ENCODE assay signal across 11 mouse cellular contexts in the genomic region with DNA sequence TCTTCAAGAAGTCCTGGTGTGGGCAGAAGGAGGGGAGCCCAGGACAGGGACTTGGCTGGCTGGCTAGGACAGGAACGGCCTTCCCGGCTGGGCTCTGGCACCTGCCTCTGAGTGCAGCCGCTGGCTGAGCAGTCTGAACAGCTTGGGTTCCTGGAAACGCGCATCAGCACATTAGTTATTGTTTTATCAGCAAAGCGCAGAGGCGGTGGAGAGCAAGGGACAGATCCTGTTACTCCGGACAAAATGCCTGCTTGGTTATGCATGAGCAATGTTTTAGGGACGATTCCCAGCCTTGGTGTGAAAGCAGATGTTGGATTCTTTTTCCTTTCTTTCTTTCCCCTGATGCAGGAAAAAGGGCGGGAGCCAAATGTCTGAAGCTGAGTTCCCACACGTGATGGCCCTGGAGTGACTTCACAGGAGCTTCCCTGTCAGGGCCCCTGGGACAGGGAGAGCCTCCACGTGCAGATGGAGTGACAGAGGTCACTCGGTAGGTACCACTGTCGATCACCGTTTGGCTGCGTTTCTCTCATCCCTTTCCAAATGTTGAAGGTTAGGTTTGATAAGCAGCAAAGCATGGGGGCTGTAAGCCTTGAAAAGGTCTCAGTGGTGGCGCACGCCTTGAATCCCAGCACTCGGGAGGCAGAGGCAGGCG.
DNase-seq lines count a peak whose midpoint lies in the region; ATAC-seq and TF ChIP-seq lines count a peak whose summit lies in the region.
"Had no signal": no experiment of that assay in that cellular context is flagged by ENCODE, and none has a peak within 500 bp of the region (broad histone marks: within the 10 kb centered on the region; RNA-seq: fewer than 3 reads in every experiment).

No protein-coding gene starts in this region.

- H3K9me3 ChIP-seq in intestine, postnatal 0 days (ENCODE audit: control insufficient read depth) = no peaks in the 10 kb centered on the region
- no peaks in the 10 kb centered on the region for H3K9me3 ChIP-seq in intestine, embryonic 16.5 days (ENCODE audit: control insufficient read depth, low read length)
- no peaks in the 10 kb centered on the region for H3K9me3 ChIP-seq in midbrain, postnatal 0 days (ENCODE audit: low read length)
- H3K9me3 ChIP-seq: hindbrain, embryonic 15.5 days had no signal

- DNase-seq in gastrocnemius, postnatal 10 days = peak; percentile 60
- DNase-seq in kidney, adult 18-20 months = peak; percentile 40
- peak; percentile 46 for DNase-seq in midbrain, postnatal 0 days (ENCODE audit: low spot score)
- no peak for DNase-seq in left cerebral cortex, adult 18-20 months (ENCODE audit: low spot score in 2 of 2)
- no peak for DNase-seq in right cerebral cortex, postnatal 25 days
- DNase-seq in left cerebral cortex, adult 11 months (ENCODE audit: low spot score) = no peak
- DNase-seq: spleen, adult 18-20 months had no signal

- H3K4me1 ChIP-seq in intestine, postnatal 0 days (replicated peaks; ENCODE audit: control insufficient read depth, insufficient read depth, low read length) = no peaks in the 10 kb centered on the region
- H3K4me1 ChIP-seq in intestine, embryonic 16.5 days (ENCODE audit: control insufficient read depth, insufficient read depth, low read length) = no peaks in the 10 kb centered on the region
- no peaks in the 10 kb centered on the region for H3K4me1 ChIP-seq in midbrain, postnatal 0 days (ENCODE audit: insufficient read depth, low read length)
- H3K4me1 ChIP-seq: hindbrain, embryonic 15.5 days had no signal

- H3K9ac ChIP-seq in intestine, postnatal 0 days (ENCODE audit: low read depth, low read length) = no peak overlapping the region
- no peak overlapping the region for H3K9ac ChIP-seq in intestine, embryonic 16.5 days (ENCODE audit: low read depth, low read length)
- no peak overlapping the region for H3K9ac ChIP-seq in midbrain, postnatal 0 days (replicated peaks; ENCODE audit: low read length, poor library complexity, severe bottlenecking)
- H3K9ac ChIP-seq: hindbrain, embryonic 15.5 days had no signal

- H3K4me3 ChIP-seq in intestine, postnatal 0 days (ENCODE audit: low read depth, low read length) = no peak overlapping the region
- H3K4me3 ChIP-seq in intestine, embryonic 16.5 days (ENCODE audit: low read length) = no peak overlapping the region
- H3K4me3 ChIP-seq in midbrain, postnatal 0 days (ENCODE audit: low read depth, low read length) = no peak overlapping the region
- H3K4me3 ChIP-seq: hindbrain, embryonic 15.5 days had no signal

- no peaks in the 10 kb centered on the region for H3K27me3 ChIP-seq in intestine, postnatal 0 days (replicated peaks; ENCODE audit: control insufficient read depth, insufficient read depth, low read length)
- H3K27me3 ChIP-seq in intestine, embryonic 16.5 days (replicated peaks; ENCODE audit: control insufficient read depth, insufficient read depth, low read length) = no peaks in the 10 kb centered on the region
- H3K27me3 ChIP-seq in midbrain, postnatal 0 days (ENCODE audit: insufficient read depth, low read length) = no peaks in the 10 kb centered on the region
- H3K27me3 ChIP-seq: hindbrain, embryonic 15.5 days had no signal

- H3K27ac ChIP-seq in intestine, postnatal 0 days (ENCODE audit: low read depth, low read length) = no peak overlapping the region; the same call in 1 of the 2 replicates
- no peak overlapping the region for H3K27ac ChIP-seq in intestine, embryonic 16.5 days (ENCODE audit: low read length)
- H3K27ac ChIP-seq in midbrain, postnatal 0 days (ENCODE audit: low read depth, low read length) = no peak overlapping the region
- H3K27ac ChIP-seq: hindbrain, embryonic 15.5 days; macrophage had no signal

- TF ChIP-seq CTCF in intestine, postnatal 0 days (IDR thresholded peaks at IDR 0.05; ENCODE audit: low read depth) = no peak
- TF ChIP-seq CTCF in midbrain, postnatal 0 days (IDR thresholded peaks at IDR 0.05) = no peak

- no peak overlapping the region for H3K4me2 ChIP-seq in intestine, postnatal 0 days (replicated peaks; ENCODE audit: low read depth)
- H3K4me2 ChIP-seq in intestine, embryonic 16.5 days (ENCODE audit: low read depth, low read length) = no peak overlapping the region
- no peak overlapping the region for H3K4me2 ChIP-seq in midbrain, postnatal 0 days (ENCODE audit: low read depth, low read length, poor library complexity, severe bottlenecking)
- H3K4me2 ChIP-seq: hindbrain, embryonic 15.5 days had no signal

- peak; percentile 88 for ATAC-seq in intestine, postnatal 0 days
- no peak for ATAC-seq in intestine, embryonic 16.5 days
- ATAC-seq in midbrain, postnatal 0 days (ENCODE audit: low FRiP score) = no peak

- WGBS in intestine, postnatal 0 days = 56% methylated on average over 20 of the region's 20 CpGs
- 69% methylated on average over 20 of the region's 20 CpGs for WGBS in intestine, embryonic 16.5 days
- WGBS in midbrain, postnatal 0 days = 63% methylated on average over 20 of the region's 20 CpGs

- H3K36me3 ChIP-seq in intestine, postnatal 0 days (ENCODE audit: control insufficient read depth, insufficient read depth) = no peaks in the 10 kb centered on the region
- H3K36me3 ChIP-seq in intestine, embryonic 16.5 days (ENCODE audit: control insufficient read depth, insufficient read depth, low read length) = no peaks in the 10 kb centered on the region
- H3K36me3 ChIP-seq in midbrain, postnatal 0 days (ENCODE audit: insufficient read depth, low read length) = no peaks in the 10 kb centered on the region
- H3K36me3 ChIP-seq: hindbrain, embryonic 15.5 days had no signal

Comparison
In these comparisons a context has a peak if more than half of its experiments do, and no peak if none do; other contexts are left out.
1. DNase-seq: peak in gastrocnemius, postnatal 10 days (single experiment), kidney, adult 18-20 months (single experiment) and midbrain, postnatal 0 days (single experiment); none in left cerebral cortex, adult 18-20 months (0 of 2), right cerebral cortex, postnatal 25 days (single experiment) and left cerebral cortex, adult 11 months (single experiment).